Mouse (Mus musculus) right cerebral cortex, postnatal 25 days (tissue): ENCODE measurements around the gene Zfp526.

Source experiments
- DNase-seq: peaks from one replicate; pipeline ENCODE4 v3.0.0; 2022

The Zfp526 gene

DNA sequence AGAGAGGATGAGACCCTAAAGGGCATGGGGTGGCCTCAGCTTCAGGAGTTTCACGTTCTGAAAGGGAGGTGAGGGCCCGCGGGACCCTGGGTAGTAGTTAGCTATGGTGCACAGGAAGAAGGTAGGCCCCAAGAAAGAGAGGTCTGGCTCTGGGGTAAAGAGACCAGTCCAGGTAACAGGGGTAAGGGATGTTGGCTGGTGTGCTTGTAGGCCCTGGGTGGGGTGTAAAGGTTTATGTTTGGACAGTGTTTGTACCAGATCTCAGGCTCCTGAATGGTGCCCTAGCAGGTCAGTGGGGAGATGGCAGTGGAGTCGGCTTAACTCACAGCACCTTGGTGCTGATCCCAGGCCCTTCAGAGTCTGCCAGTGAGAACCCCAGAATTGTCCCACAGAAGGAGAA is 47.8 kb downstream of the Zfp526 start:
- DNase-seq, result no peak

DNA sequence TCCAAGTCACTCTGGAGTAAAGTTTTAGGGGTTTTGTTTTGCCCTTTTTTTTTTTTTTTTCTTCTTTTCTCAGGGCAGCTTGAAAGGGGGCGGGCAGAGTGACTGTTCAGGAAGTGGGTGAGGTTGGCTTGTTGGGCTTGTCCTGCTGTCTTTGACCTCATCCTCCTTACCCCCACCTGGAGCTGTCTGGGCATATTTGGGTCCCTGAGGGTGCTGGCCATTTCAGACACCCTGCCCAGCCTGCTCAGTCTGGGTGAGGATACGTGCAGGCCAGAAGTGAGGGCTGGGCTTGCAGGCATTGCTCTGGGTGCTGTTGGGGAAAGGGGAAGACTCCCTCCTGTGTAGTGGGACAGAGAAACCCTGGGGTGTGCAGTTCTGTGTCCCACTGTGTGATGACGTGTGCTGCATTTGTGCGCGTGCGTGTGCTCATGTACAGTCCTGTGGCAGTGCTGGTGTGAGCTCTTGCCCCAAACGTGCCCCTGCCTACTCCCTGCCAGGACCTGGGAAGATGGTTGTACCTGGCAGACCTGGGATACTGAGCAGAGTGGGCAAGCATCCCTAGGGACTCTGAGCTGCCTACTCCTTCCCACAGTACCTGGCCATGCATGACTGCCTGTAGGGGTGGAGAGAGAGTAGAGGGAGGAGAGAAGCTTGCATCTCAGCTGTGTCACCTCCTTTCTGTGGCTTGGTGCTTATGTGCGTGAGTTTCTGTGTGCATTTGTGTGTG is 48.5 kb downstream of the Zfp526 start:
- no peak for DNase-seq

DNA sequence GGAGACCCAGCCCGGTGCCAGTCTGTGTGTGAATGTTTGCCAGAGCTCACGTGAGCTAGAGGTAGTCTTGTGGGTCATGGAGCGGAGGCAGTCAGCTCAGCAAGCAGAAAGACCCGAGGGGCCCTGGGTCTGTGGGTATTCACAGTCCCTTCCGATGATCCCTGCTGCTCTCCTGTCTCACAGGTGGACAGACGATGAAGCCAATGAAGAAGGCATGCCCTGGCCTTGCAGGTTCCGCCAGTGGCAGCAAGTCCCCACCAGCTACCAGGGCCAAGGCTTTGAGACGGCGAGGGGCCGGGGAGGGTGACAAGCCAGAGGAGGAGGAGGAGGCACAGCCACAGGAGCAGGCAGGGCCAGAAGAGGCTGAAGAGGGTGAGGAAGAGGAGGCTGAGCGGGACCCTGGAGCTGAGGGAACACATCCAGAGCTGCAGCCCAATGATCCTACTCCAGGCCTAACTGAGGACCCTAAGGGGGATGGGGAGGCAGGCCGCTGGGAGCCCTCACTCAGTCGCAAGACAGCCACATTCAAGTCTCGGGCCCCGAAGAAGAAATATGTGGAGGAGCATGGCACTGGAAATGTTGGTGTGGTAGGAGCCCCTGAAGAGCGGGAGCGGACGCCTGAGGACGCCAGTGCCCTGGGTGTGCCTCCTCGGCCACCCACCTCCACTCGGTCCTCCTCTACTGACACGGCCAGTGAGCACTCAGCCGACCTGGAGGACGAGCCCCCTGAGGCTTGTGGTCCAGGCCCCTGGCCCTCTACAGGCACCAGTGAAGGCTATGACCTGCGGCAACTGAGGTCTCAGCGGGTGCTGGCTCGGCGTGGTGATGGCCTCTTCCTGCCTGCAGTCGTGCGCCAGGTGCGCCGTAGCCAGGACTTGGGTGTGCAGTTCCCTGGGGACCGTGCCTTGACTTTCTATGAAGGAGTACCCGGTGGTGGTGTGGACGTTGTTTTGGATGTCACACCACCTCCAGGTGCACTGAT is 49.7 kb downstream of the Zfp526 start:
- no peak for DNase-seq

DNA sequence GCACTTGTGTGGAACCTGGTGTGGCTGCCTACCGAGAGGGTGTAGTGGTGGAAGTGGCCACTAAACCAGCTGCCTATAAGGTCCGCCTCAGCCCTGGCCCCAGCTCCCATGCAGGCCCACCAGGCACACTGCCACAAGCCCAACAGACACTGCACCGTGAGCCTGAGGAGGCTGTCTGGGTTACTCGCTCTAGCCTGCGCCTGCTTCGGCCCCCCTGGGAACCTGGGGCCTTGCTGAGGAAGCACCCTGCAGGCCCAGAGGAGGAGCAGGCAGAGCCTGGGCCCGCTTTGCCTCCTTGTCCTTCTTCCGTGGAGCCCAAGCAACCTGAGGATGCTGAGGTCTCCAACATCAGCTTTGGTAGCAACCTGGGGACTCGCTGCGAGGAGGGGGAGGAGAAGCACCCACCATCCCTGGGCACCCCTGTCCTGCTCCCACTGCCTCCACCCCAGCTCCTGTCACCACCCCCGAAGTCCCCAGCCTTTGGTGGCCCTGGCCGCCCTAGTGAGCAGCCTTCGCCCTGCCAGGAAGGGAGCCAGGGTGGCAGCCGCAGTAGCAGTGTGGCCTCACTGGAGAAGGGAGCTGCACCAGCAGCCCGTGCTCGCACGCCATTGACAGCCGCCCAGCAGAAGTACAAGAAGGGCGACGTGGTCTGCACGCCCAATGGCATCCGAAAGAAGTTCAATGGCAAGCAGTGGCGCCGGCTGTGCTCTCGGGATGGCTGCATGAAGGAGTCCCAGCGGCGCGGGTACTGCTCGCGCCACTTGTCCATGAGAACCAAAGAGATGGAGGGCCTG is 50.6 kb downstream of the Zfp526 start:
- no peak for DNase-seq

DNA sequence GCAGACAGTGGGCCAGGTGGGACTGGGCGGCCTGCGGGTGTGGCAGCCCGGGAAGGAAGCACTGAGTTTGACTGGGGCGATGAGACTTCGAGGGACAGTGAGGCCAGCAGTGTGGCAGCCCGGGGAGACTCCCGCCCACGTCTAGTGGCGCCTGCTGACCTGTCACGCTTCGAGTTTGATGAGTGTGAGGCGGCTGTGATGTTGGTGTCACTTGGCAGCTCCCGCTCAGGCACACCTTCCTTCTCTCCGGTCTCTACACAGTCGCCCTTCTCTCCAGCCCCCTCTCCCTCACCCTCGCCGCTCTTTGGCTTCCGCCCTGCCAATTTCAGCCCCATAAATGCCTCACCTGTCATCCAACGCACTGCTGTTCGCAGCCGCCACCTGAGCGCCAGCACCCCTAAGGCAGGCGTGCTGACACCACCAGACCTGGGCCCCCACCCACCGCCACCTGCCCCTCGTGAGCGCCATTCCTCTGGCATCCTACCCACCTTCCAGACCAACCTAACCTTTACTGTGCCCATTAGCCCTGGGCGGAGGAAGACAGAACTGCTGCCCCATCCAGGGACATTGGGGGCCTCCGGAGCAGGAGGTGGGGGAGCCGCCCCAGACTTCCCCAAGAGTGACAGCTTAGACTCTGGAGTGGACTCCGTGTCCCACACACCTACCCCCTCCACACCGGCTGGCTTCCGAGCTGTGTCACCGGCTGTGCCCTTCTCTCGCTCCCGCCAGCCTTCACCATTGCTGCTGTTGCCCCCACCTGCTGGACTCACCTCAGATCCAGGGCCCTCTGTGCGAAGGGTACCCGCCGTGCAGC is 51.4 kb downstream of the Zfp526 start:
- DNase-seq, result no peak

DNA sequence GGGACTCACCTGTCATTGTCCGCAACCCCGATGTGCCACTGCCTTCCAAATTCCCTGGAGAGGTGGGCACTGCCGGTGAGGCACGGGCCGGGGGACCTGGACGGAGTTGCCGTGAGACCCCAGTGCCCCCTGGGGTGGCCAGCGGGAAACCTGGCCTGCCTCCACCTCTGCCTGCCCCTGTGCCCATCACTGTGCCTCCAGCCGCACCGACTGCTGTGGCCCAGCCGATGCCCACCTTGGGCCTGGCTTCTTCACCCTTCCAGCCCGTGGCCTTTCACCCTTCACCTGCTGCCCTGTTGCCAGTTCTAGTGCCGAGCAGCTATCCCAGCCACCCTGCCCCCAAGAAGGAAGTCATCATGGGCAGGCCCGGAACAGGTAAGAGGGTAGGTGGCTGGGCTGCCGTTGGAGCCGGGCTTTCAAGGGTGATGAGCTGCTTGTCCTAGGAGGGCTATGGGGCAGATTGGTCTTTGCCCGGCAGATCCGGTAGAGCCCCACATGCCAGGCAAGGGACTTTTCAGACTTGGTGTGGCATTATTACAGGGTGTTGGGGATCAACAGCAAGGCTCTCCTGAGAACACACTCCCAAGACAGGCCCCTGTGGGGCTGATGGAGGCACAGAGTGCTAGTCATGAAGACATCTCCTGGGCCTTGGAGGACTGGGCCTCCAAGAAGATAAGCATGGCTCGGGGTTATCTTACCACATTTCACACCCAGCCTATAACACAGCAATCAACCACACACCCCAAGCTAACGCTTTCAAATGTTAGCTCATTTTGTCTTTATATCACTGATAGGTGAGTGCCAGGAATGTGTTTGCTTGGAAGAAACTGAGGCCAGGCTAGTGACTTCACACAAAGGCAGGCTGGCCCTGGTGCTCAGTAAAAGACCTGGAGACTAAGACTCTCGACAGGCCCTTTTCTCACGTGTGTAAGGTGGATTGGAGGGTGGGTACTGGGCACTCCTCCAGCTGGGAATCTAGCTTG is 52.3 kb downstream of the Zfp526 start:
- DNase-seq, result no peak

DNA sequence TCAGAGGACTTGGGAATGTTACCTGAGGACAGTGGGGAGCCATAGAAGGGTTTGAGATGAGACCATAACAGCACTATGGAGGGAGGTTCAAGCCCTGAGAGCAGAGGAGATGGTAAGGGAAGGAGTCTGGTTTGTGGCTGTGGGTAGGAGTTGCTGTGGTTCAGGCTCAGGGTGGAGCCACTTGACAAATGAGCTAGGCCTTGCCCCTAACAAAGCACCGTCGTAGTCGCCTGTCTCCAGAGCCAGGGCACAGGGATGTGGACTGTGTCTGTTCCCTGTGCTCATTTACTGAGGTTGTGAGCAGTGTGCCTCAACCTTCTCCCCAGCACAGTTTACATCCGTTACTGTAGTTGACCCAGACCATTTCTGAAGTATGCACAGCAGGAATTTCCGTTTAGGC is 53.3 kb downstream of the Zfp526 start:
- no peak for DNase-seq

DNA sequence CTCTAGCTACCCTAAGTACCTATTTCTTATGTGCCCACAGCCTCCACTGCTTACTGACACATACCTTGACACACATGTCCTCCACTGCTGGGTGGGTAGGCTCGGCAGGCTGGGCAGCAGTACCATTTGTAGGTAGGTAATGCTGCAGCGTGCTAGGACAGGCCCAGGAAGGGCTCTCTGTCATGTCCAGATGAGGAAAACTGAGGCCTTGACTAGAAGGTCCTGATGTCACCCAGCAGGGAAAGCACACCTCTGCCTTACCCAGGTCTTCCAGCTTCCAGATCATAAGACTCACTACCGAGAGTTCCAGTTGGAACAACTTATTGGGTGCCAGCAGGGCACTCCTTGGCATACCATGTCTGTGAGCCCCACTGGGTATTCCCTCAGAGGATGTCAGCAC is 53.8 kb downstream of the Zfp526 start:
- DNase-seq, result no peak

DNA sequence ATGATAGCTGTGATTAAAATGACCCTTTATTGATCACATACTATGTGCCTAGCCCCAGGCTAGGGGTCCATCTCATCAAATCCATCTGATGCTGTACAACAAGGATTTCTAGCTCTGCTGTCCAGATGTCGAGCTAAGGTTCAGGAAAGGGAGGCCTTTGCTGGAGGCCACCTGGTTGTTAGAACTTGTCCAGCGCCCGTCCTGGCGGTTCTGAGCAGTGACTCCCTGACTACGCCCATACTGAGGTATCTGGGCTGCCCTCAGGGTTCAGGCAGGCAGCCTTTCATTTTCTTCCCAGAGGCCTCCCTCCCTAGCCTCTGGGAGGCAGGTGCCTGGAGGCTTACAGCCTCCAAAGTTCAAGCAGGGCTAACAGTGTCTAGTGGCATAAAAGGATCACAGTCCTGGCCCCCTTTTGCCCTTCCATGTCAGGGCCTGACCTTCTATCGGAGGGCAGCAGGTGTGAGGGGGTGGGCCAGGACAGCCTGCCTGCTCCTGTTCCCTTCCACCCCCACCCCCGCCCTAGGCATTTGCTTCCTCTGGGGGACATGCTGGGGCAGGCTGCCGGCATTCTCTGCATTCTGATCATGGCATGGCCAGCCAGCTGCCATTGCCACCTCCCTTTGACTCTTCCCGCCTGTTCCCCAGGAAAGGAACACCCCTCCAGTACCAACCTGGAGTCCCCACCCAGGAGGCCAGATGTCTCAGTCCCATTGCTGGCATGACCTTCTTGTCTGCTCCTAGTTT is 54.5 kb downstream of the Zfp526 start:
- DNase-seq, result no peak
